Mouse (Mus musculus) CH12.LX (cell line): Measurements from ENCODE around the gene Cacna1h. TPM values are rescaled to one million over a fixed set of nuclear protein-coding genes. Genes with fewer than 3 reads are reported as not detected.

ENCODE experiments used
- DNase-seq: peaks from one replicate; pipeline ENCODE4 v3.0.0-alpha.2; 2013; ENCODE audit errors: extremely low read depth
- H3K27ac ChIP-seq: 2 replicates; pipeline ENCODE4 v1.5.1; 2012; ENCODE audit warnings: low read depth, mild to moderate bottlenecking, control low read depth, moderate library complexity; ENCODE audit not compliant: insufficient read depth
- H3K27me3 ChIP-seq: replicated peaks from 2 replicates; pipeline ENCODE3; 2012; ENCODE audit warnings: inconsistent platforms
- H3K36me3 ChIP-seq, 2 experiments: replicated peaks in 1 of 2; 2 replicates each; pipeline versions ENCODE3 to v1.6.1; 2012; ENCODE audit warnings: inconsistent platforms in 1 of 2, low read length in 1 of 2, mild to moderate bottlenecking in 1 of 2, mixed read lengths in 1 of 2, moderate library complexity in 1 of 2; ENCODE audit not compliant: control insufficient read depth in 1 of 2, insufficient read depth in 1 of 2
- H3K4me1 ChIP-seq, 2 experiments: 2 replicates each; pipeline ENCODE4 v1.6.1; 2012; ENCODE audit warnings: inconsistent platforms in 1 of 2, moderate library complexity in 1 of 2; ENCODE audit not compliant: insufficient read depth in 2 of 2, control insufficient read depth in 1 of 2
- H3K4me2 ChIP-seq: 2 replicates; pipeline ENCODE4 v1.6.1; 2012; ENCODE audit warnings: low read depth, mild to moderate bottlenecking, control low read depth; ENCODE audit not compliant: poor library complexity, insufficient read depth, severe bottlenecking
- H3K4me3 ChIP-seq, 3 experiments: fragments of 150-350 bp in 1 of 3; sonication (generic) in 1 of 3; replicated peaks in 1 of 3; 2 replicates each; pipeline versions ENCODE3 to v1.5.1; 2011 to 2012; ENCODE audit warnings: low read depth in 2 of 3, low read length in 2 of 3, mild to moderate bottlenecking in 2 of 3, moderate library complexity in 2 of 3, control low read depth in 1 of 3, improper control_type of control experiment in 1 of 3, inconsistent platforms in 1 of 3, mixed read lengths in 1 of 3; ENCODE audit not compliant: poor library complexity in 1 of 3
- H3K79me2 ChIP-seq: replicated peaks from 2 replicates; pipeline ENCODE4 v1.6.1; 2012; ENCODE audit warnings: mild to moderate bottlenecking, moderate library complexity; ENCODE audit not compliant: control insufficient read depth, poor library complexity, insufficient read depth, severe bottlenecking; ENCODE audit errors: extremely low read depth
- H3K9ac ChIP-seq: 2 replicates; pipeline ENCODE4 v1.6.1; 2012; ENCODE audit warnings: low read depth, mild to moderate bottlenecking, control low read depth, moderate library complexity; ENCODE audit not compliant: insufficient read depth
- H3K9me3 ChIP-seq: replicated peaks from 2 replicates; pipeline ENCODE3; 2012; ENCODE audit warnings: low read length, inconsistent platforms, mixed read lengths
- CHD1 ChIP-seq: IDR thresholded peaks from 2 replicates; pipeline ENCODE4 v1.6.1; 2012; ENCODE audit warnings: low read depth, low read length, improper control_type of control experiment, inconsistent platforms
- CTCF ChIP-seq, 2 experiments: IDR thresholded peaks in 1 of 2; conservative IDR thresholded peaks in 1 of 2; 2 replicates each; pipeline ENCODE4 v1.5.1; 2011 to 2012; ENCODE audit warnings: low read depth in 2 of 2, low read length in 2 of 2, improper control_type of control experiment in 1 of 2, inconsistent platforms in 1 of 2, mild to moderate bottlenecking in 1 of 2, moderate library complexity in 1 of 2
- ELF1 ChIP-seq: IDR thresholded peaks from 2 replicates; pipeline ENCODE4 v1.6.1; 2014; ENCODE audit warnings: low read depth, mild to moderate bottlenecking, inconsistent platforms, low read length, improper control_type of control experiment
- IRF4 ChIP-seq: IDR thresholded peaks from 2 replicates; pipeline ENCODE4 v1.6.1; 2014; ENCODE audit warnings: low read depth, mild to moderate bottlenecking, inconsistent platforms, low read length, improper control_type of control experiment
- KAT2A ChIP-seq: IDR thresholded peaks from 2 replicates; pipeline ENCODE4 v1.6.1; 2012; ENCODE audit warnings: low read length, improper control_type of control experiment, inconsistent platforms; ENCODE audit not compliant: insufficient replicate concordance
- MAZ ChIP-seq: IDR thresholded peaks from 2 replicates; pipeline ENCODE4 v1.6.1; 2012; ENCODE audit warnings: low read depth, mild to moderate bottlenecking, inconsistent platforms, low read length, improper control_type of control experiment, moderate library complexity
- NELFE ChIP-seq: IDR thresholded peaks from 2 replicates; pipeline ENCODE4 v1.6.1; 2011; ENCODE audit warnings: low read depth, low read length, improper control_type of control experiment
- PAX5 ChIP-seq: IDR thresholded peaks from 2 replicates; pipeline ENCODE4 v1.6.1; 2012; ENCODE audit warnings: low read length, inconsistent platforms, mixed read lengths
- RAD21 ChIP-seq: IDR thresholded peaks from 2 replicates; pipeline ENCODE4 v1.6.1; 2011; ENCODE audit warnings: low read depth, mild to moderate bottlenecking, low read length, improper control_type of control experiment, moderate library complexity
- SMC3 ChIP-seq: IDR thresholded peaks from 2 replicates; pipeline ENCODE4 v1.6.1; 2011; ENCODE audit warnings: low read depth, low read length, improper control_type of control experiment
- TCF12 ChIP-seq: IDR thresholded peaks from 2 replicates; pipeline ENCODE4 v1.6.1; 2014; ENCODE audit warnings: low read depth, mild to moderate bottlenecking, inconsistent platforms, low read length, improper control_type of control experiment
- USF1 ChIP-seq: IDR thresholded peaks from 2 replicates; pipeline ENCODE4 v1.6.1; 2014; ENCODE audit warnings: low read depth, mild to moderate bottlenecking, inconsistent platforms, low read length, improper control_type of control experiment
- ZC3H11A ChIP-seq: IDR thresholded peaks from 2 replicates; pipeline ENCODE4 v1.6.1; 2012; ENCODE audit warnings: low read depth, mild to moderate bottlenecking, inconsistent platforms, low read length, improper control_type of control experiment
- ZNF384 ChIP-seq: IDR thresholded peaks from 2 replicates; pipeline ENCODE4 v1.6.1; 2012; ENCODE audit warnings: low read depth, low read length, improper control_type of control experiment, inconsistent platforms
- dilution Hi-C: fragments of 300-500 bp; cut with MboI; formaldehyde crosslinking; loops from 2 replicates; pipeline ENCODE4 v1.14.3; 2020; ENCODE audit warnings: low sequenced_read_pairs; ENCODE audit not compliant: extremely low pct_unique_long_range_greater_than_20kb, extremely low pct_ligation_motif_present
- in situ Hi-C: fragments of 300-500 bp; cut with MboI; formaldehyde crosslinking; loops from 3 replicates; pipeline ENCODE4 v1.14.3; 2019; ENCODE audit warnings: low sequenced_read_pairs, low pct_ligation_motif_present, low pct_unique_long_range_greater_than_20kb, mixed read lengths
- polyA plus RNA-seq: library from polyadenylated mRNA; unstranded; fragments of >175 nt; gene quantifications from 2 replicates; pipeline ENCODE4 v1.2.1, GENCODE M21; 2012; ENCODE audit warnings: low read depth; ENCODE audit not compliant: insufficient read length
- total RNA-seq, 2 experiments: library from RNA; depleted of rRNA; stranded (reverse); fragments of 300-350 nt in 1 of 2; fragments of >200 nt in 1 of 2; gene quantifications; 2 replicates each; pipeline ENCODE4 v1.2.3; 2012 to 2014

The Cacna1h gene
- total and polyA plus RNA-seq, 3 experiments = 0.04 to 0.21 (median 0.21) TPM

DNA sequence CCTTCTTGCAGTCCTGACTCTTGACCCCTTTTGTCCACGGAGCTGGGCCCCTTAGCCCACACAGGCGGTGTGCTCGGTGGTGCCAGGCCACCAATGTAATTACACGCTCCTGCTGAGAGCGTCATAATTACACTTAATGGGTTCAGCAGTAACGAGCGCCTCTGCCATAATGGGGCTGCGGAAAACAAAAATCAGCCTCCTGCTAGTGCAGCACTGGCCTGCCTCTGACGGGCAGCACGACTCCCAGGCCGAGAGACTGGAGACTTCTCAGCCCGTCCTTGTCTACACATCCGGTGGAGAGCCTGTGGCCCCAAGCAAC is 35.1 kb downstream of the Cacna1h start:
- Histone ChIP-seq H3K9me3 (no peaks in the 10 kb centered on the region), H3K27me3 (peaks cover 62% of the 10 kb centered on the region), H3K4me2 (no peak overlapping the region), H3K79me2 (no peaks in the 10 kb centered on the region), H3K9ac (no peak overlapping the region), H3K4me1 (no peaks in the 10 kb centered on the region), H3K36me3 (no peaks in the 10 kb centered on the region), H3K4me3 (no peak overlapping the region), H3K27ac (no peak overlapping the region)
- dilution Hi-C loops (no loop called here), in situ Hi-C loops (loop anchor here (10.0 kb wide), 1 partner anchor 296 kb away; no protein-coding TSS in a partner anchor)
- DNase-seq = no peak
- TF ChIP-seq PAX5 (no peak), ELF1 (no peak), TCF12 (no peak), ZNF384 (no peak)

DNA sequence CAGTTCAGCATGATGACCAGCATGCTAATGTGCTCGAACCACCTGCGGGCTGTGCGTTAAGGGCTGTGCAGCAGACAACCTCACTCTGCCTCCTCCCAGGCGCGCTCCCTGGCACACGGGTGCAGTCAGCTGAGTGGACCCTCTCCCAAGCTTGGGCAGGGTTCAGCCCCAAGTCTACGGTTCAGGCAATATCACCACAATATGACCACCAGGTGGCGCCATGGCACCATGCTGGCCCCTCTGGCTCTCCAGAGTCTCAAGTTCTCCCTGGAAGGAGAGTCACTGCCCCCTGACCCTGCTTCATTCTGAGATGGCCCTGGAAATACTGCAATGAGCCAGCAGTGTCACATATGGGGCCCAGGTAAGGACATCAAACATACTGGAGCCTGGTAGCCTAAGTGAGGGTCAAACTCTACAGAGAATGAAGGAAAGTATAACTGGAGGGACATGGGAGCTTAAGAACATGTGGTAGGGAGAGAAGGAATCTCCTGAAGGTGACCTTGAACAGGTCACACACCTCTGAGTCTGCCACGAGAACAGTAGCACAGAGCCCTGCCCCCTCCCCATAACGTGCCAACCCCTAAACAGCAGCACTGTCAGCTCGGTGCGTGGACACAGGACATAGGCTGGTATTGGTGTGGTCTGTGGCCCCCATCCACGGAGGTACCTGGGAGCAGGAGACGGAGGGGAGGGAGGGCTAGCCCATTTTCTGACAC is 35.6 kb downstream of the Cacna1h start:
- H3K27me3 ChIP-seq = peaks cover 60% of the 10 kb centered on the region
- H3K27ac ChIP-seq = no peak overlapping the region
- H3K79me2 ChIP-seq = no peaks in the 10 kb centered on the region
- H3K4me1 ChIP-seq = no peaks in the 10 kb centered on the region
- H3K4me2 ChIP-seq = no peak overlapping the region
- no peaks in the 10 kb centered on the region for H3K9me3 ChIP-seq
- in situ Hi-C loops = loop anchor here (10.0 kb wide), 1 partner anchor 297 kb away; no protein-coding TSS in a partner anchor
- no peaks in the 10 kb centered on the region for H3K36me3 ChIP-seq
- TF ChIP-seq PAX5 (no peak), KAT2A (no peak), SMC3 (peak; percentile 98), RAD21 (peak; percentile 92), ZC3H11A (peak; percentile 87), ELF1 (no peak), IRF4 (0 out of 2 replicates have a peak, but pooled peaks have one; percentile 14), CTCF (conservative IDR thresholded peaks at IDR 0.05 in 1 of 2, IDR thresholded peaks at IDR 0.05 in 1 of 2; ENCODE audit: low read depth in 2 of 2, low read length in 2 of 2) (peak; percentile 63 to 96), NELFE (peak; percentile 28; the same call in 1 of the 2 replicates)
- DNase-seq = peak; percentile 67
- no peak overlapping the region for H3K9ac ChIP-seq
- dilution Hi-C loops = no loop called here
- H3K4me3 ChIP-seq = no peak overlapping the region

DNA sequence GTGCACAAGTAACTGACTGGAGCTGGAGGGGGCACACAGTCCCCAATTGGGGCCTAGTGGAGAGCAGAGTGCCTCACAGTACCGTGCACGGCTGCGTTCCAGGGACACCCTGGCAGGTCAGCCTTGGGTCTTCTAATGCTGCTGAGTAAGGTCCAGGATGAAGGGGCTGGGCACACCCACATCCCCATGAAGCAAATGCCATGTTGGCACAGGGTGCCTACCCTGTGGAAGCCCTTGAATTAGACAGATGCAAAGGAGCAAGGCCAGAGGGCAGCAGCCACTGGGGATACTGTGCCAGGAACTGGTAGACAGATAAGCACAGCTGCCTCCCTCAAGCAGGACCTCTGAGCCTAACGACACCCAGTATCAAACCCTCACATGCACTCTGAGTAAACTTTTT is 39.1 kb downstream of the Cacna1h start:
- Histone ChIP-seq H3K9me3 (no peaks in the 10 kb centered on the region), H3K9ac (no peak overlapping the region), H3K27ac (no peak overlapping the region), H3K36me3 (no peaks in the 10 kb centered on the region), H3K27me3 (peaks cover 49% of the 10 kb centered on the region), H3K4me2 (no peak overlapping the region), H3K4me1 (no peaks in the 10 kb centered on the region), H3K79me2 (no peaks in the 10 kb centered on the region), H3K4me3 (no peak overlapping the region)
- TF ChIP-seq CHD1 (no peak), MAZ (no peak), RAD21 (no peak), ZC3H11A (no peak), USF1 (no peak), CTCF (conservative IDR thresholded peaks at IDR 0.05 in 1 of 2, IDR thresholded peaks at IDR 0.05 in 1 of 2; ENCODE audit: low read depth in 2 of 2, low read length in 2 of 2) (no peak)
- no peak for DNase-seq
- in situ Hi-C loops (loop anchor here (10.0 kb wide), 1 partner anchor 300 kb away; no protein-coding TSS in a partner anchor), dilution Hi-C loops (no loop called here)
